ENCODE assay signal across 8 mouse cellular contexts in genomic region chr7:127745251-127745651, GRCm38 (mm10). TPM values are rescaled to one million over a fixed set of nuclear protein-coding genes. Genes with fewer than 3 reads are reported as not detected.
A peak's percentile ranks its signal among the peaks of the same experiment; 100 is the strongest.
DNase-seq lines count a peak whose midpoint lies in the region; ATAC-seq and TF ChIP-seq lines count a peak whose summit lies in the region.

No protein-coding gene starts in this region.

- no peaks in the 10 kb centered on the region for H3K79me3 ChIP-seq in C2C12 (ENCODE audit: low read depth)

- H3K4me3 ChIP-seq in C2C12 (ENCODE audit: insufficient read depth, poor library complexity, severe bottlenecking), result peak overlapping the region; percentile 55
- H3K4me3 ChIP-seq in heart, embryonic 10.5 days, result peak overlapping the region; percentile 86
- peak overlapping the region; percentile 93 for H3K4me3 ChIP-seq in kidney, embryonic 15.5 days (replicated peaks)

- H3K4me1 ChIP-seq in heart, embryonic 10.5 days, result peaks cover 30% of the 10 kb centered on the region
- peaks cover 25% of the 10 kb centered on the region for H3K4me1 ChIP-seq in kidney, embryonic 15.5 days

- H3K9ac ChIP-seq in kidney, embryonic 15.5 days, result peak overlapping the region; percentile 85

- H3ac ChIP-seq in C2C12 (ENCODE audit: control insufficient read depth, insufficient read length, low read depth), result peak overlapping the region; percentile 62

- H3K79me2 ChIP-seq in C2C12 (ENCODE audit: control insufficient read depth, insufficient read depth), result peaks cover 11% of the 10 kb centered on the region

- H3K36me3 ChIP-seq in C2C12 (ENCODE audit: control insufficient read depth, insufficient read depth), result peaks cover 9% of the 10 kb centered on the region
- peaks cover 24% of the 10 kb centered on the region for H3K36me3 ChIP-seq in heart, embryonic 10.5 days
- H3K36me3 ChIP-seq in kidney, embryonic 15.5 days, result peaks cover 24% of the 10 kb centered on the region

- no peaks in the 10 kb centered on the region for H3K9me3 ChIP-seq in heart, embryonic 10.5 days
- no peaks in the 10 kb centered on the region for H3K9me3 ChIP-seq in kidney, embryonic 15.5 days (replicated peaks)

- under 1% methylated on average over 19 of the region's 19 CpGs for WGBS in heart, embryonic 10.5 days
- WGBS in kidney, embryonic 15.5 days, result under 1% methylated on average over 19 of the region's 19 CpGs

- H3K27me3 ChIP-seq in C2C12 (ENCODE audit: control insufficient read depth, insufficient read depth, insufficient read length), result no peaks in the 10 kb centered on the region
- H3K27me3 ChIP-seq in heart, embryonic 10.5 days (ENCODE audit: insufficient read depth, poor library complexity, severe bottlenecking), result peaks cover 14% of the 10 kb centered on the region
- no peaks in the 10 kb centered on the region for H3K27me3 ChIP-seq in kidney, embryonic 15.5 days

- H3K4me2 ChIP-seq in kidney, embryonic 15.5 days, result peak overlapping the region; percentile 76

- ATAC-seq in erythroblast, adult 5-6 weeks (replicated peaks; ENCODE audit: low FRiP score, poor library complexity, severe bottlenecking), result peak; percentile 73
- peak; percentile 84 for ATAC-seq in kidney, embryonic 15.5 days (replicated peaks; ENCODE audit: low FRiP score)
- ATAC-seq in monocyte, adult 5-6 weeks (replicated peaks; ENCODE audit: insufficient number of reproducible peaks, low FRiP score, low TSS enrichment, poor library complexity, severe bottlenecking), result peak; percentile 90

- DNase-seq in brain, adult 2 months (ENCODE audit: low read depth, low spot score), result peak; percentile 100
- DNase-seq in heart, embryonic 10.5 days (ENCODE audit: low spot score), result peak; percentile 98
- peak; percentile 88 for DNase-seq in liver
- DNase-seq in spleen, postnatal 4 days (ENCODE audit: low spot score in 2 of 2), result peak; percentile 82 to 87

- TF ChIP-seq CTCF in C2C12 (IDR thresholded peaks at IDR 0.05; ENCODE audit: control insufficient read depth, insufficient read depth, insufficient read length), result no peak

- peak overlapping the region; percentile 96 for H3K27ac ChIP-seq in heart, embryonic 10.5 days
- peak overlapping the region; percentile 96 for H3K27ac ChIP-seq in kidney, embryonic 15.5 days

TF ChIP-seq in C2C12, 6 proteins besides CTCF, POLR2A, EP300 and RAD21:
- TF ChIP-seq FOSL1 (IDR thresholded peaks at IDR 0.05; ENCODE audit: insufficient read depth, low read length, poor library complexity, severe bottlenecking) (no peak), USF1 (IDR thresholded peaks at IDR 0.05; ENCODE audit: low read depth) (peak; percentile 79)

RNA-seq across cellular contexts. Expression of gene Fbxl19, which starts 0.9 kb away (rescaled TPM):
- polyA plus RNA-seq in C2C12 (2012; fragmentation: generic; extraction: Trizol), result 26.9 TPM
- total RNA-seq in erythroblast, adult 5-6 weeks (2015; ENCODE audit: low replicate concordance), result 2.7 and 6.0 TPM in 2 replicates
- 3.1 and 6.2 TPM in 2 replicates for total RNA-seq in erythroblast, adult 5-6 weeks (2017; ENCODE audit: low replicate concordance)
- polyA plus RNA-seq in heart, embryonic 10.5 days (2016; fragmentation: Nextera tagmentation; extraction: Ambion mirVana), result 3.4 and 4.8 TPM in 2 replicates
- polyA plus RNA-seq in kidney, embryonic 15.5 days (2015; fragmentation: Nextera tagmentation; extraction: Ambion mirVana), result 5.6 and 6.8 TPM in 2 replicates
- total RNA-seq in monocyte, adult 5-6 weeks (2017), result 2.1 to 8.5 TPM (median 3.1 TPM) in 3 replicates

RNA-seq across cellular contexts. Expression of gene Ctf2, which starts 13.3 kb away (rescaled TPM):
- 0.13 TPM for polyA plus RNA-seq in C2C12 (2012; fragmentation: generic; extraction: Trizol)
- not detected in 2 replicates for total RNA-seq in erythroblast, adult 5-6 weeks (2015; ENCODE audit: low replicate concordance)
- not detected in 2 replicates for total RNA-seq in erythroblast, adult 5-6 weeks (2017; ENCODE audit: low replicate concordance)
- 0.26 TPM in 1 of 2 replicates, not detected in the other for polyA plus RNA-seq in heart, embryonic 10.5 days (2016; fragmentation: Nextera tagmentation; extraction: Ambion mirVana)
- polyA plus RNA-seq in kidney, embryonic 15.5 days (2015; fragmentation: Nextera tagmentation; extraction: Ambion mirVana), result 0.31 and 0.33 TPM in 2 replicates
- 0.64 to 0.76 TPM in 2 of 3 replicates, not detected in the other for total RNA-seq in monocyte, adult 5-6 weeks (2017)

RNA-seq across cellular contexts. Expression of gene Orai3, which starts 24.4 kb away (rescaled TPM):
- polyA plus RNA-seq in C2C12 (2012; fragmentation: generic; extraction: Trizol), result 15.0 TPM
- 2.9 and 9.0 TPM in 2 replicates for total RNA-seq in erythroblast, adult 5-6 weeks (2015; ENCODE audit: low replicate concordance)
- 5.7 and 9.8 TPM in 2 replicates for total RNA-seq in erythroblast, adult 5-6 weeks (2017; ENCODE audit: low replicate concordance)
- polyA plus RNA-seq in heart, embryonic 10.5 days (2016; fragmentation: Nextera tagmentation; extraction: Ambion mirVana), result 12.9 and 19.8 TPM in 2 replicates
- polyA plus RNA-seq in kidney, embryonic 15.5 days (2015; fragmentation: Nextera tagmentation; extraction: Ambion mirVana), result 25.1 and 26.7 TPM in 2 replicates
- total RNA-seq in monocyte, adult 5-6 weeks (2017), result 31.9 to 44.5 TPM (median 35.2 TPM) in 3 replicates

RNA-seq across cellular contexts. Expression of gene Setd1a, which starts 31.2 kb away (rescaled TPM):
- 20.9 TPM for polyA plus RNA-seq in C2C12 (2012; fragmentation: generic; extraction: Trizol)
- 3.8 and 18.2 TPM in 2 replicates for total RNA-seq in erythroblast, adult 5-6 weeks (2015; ENCODE audit: low replicate concordance)
- 8.9 and 11.3 TPM in 2 replicates for total RNA-seq in erythroblast, adult 5-6 weeks (2017; ENCODE audit: low replicate concordance)
- 13.2 and 23.7 TPM in 2 replicates for polyA plus RNA-seq in heart, embryonic 10.5 days (2016; fragmentation: Nextera tagmentation; extraction: Ambion mirVana)
- 23.2 and 25.9 TPM in 2 replicates for polyA plus RNA-seq in kidney, embryonic 15.5 days (2015; fragmentation: Nextera tagmentation; extraction: Ambion mirVana)
- total RNA-seq in monocyte, adult 5-6 weeks (2017), result 5.2 to 14.9 TPM (median 7.7 TPM) in 3 replicates

RNA-seq across cellular contexts. Expression of gene Ctf1, which starts 32.7 kb away (rescaled TPM):
- polyA plus RNA-seq in C2C12 (2012; fragmentation: generic; extraction: Trizol), result 9.2 TPM
- total RNA-seq in erythroblast, adult 5-6 weeks (2015; ENCODE audit: low replicate concordance), result 0.63 TPM in 1 of 2 replicates, not detected in the other
- total RNA-seq in erythroblast, adult 5-6 weeks (2017; ENCODE audit: low replicate concordance), result not detected in 2 replicates
- polyA plus RNA-seq in heart, embryonic 10.5 days (2016; fragmentation: Nextera tagmentation; extraction: Ambion mirVana), result 3.4 and 6.5 TPM in 2 replicates
- polyA plus RNA-seq in kidney, embryonic 15.5 days (2015; fragmentation: Nextera tagmentation; extraction: Ambion mirVana), result 15.3 and 16.5 TPM in 2 replicates
- not detected in 3 replicates for total RNA-seq in monocyte, adult 5-6 weeks (2017)

Comparison
In these comparisons a context has a peak if more than half of its experiments do, and no peak if none do; other contexts are left out.
1. Peak in every context shown above with its lines: DNase-seq, ATAC-seq, H3K4me3 ChIP-seq and H3K27ac ChIP-seq.